Mouse (Mus musculus) neural tube, embryonic 14.5 days (tissue): ENCODE results near the gene Bbs7. TPM values are rescaled to one million over a fixed set of nuclear protein-coding genes. Genes with fewer than 3 reads are reported as not detected.

Experiments used
- ATAC-seq: fragments of 200-750 bp; cut with Nextera tagmentation; 2 replicates; pipeline ENCODE4 v1.8.0; 2017; ENCODE audit warnings: low read depth, mild to moderate bottlenecking, moderate TSS enrichment, moderate library complexity
- H3K27ac ChIP-seq: fragments of 300-500 bp; sonication (generic); 2 replicates; pipeline ENCODE4 v1.5.1; 2014; ENCODE audit warnings: low read depth, mild to moderate bottlenecking, control low read depth, low read length, moderate library complexity, mixed read lengths
- H3K27me3 ChIP-seq: fragments of 300-500 bp; sonication (generic); 2 replicates; pipeline ENCODE4 v1.6.1; 2014; ENCODE audit warnings: low read length; ENCODE audit not compliant: control insufficient read depth, insufficient read depth
- H3K36me3 ChIP-seq: fragments of 300-500 bp; sonication (generic); 2 replicates; pipeline ENCODE4 v1.6.1; 2014; ENCODE audit warnings: low read length, mixed read lengths; ENCODE audit not compliant: control insufficient read depth, insufficient read depth
- H3K4me1 ChIP-seq: fragments of 300-500 bp; sonication (generic); 2 replicates; pipeline ENCODE4 v1.6.1; 2014; ENCODE audit warnings: low read length; ENCODE audit not compliant: control insufficient read depth, insufficient read depth
- H3K4me2 ChIP-seq: fragments of 300-500 bp; sonication (generic); 2 replicates; pipeline ENCODE4 v1.6.1; 2014; ENCODE audit warnings: mild to moderate bottlenecking, low read depth, low read length, control low read depth
- H3K4me3 ChIP-seq: fragments of 300-500 bp; sonication (generic); 2 replicates; pipeline ENCODE4 v1.5.1; 2014; ENCODE audit warnings: low read depth, low read length, control low read depth, mixed read lengths
- H3K9ac ChIP-seq: fragments of 300-500 bp; sonication (generic); replicated peaks from 2 replicates; pipeline ENCODE4 v1.6.1; 2014; ENCODE audit warnings: low read depth, mild to moderate bottlenecking, control low read depth, low read length, mixed read lengths
- H3K9me3 ChIP-seq: fragments of 300-500 bp; sonication (generic); 2 replicates; pipeline ENCODE4 v1.6.1; 2016; ENCODE audit warnings: low read length; ENCODE audit not compliant: control insufficient read depth
- WGBS: fragments of 180-500 bp; shearing (Covaris S2); extraction: QIAGEN DNeasy Blood & Tissue Kit; methylation state at CpG from one replicate; pipeline ENCODE4 v1.1.7; 2014; 5-methylcytosine and 5-hydroxymethylcytosine counted together
- polyA plus RNA-seq: library from polyadenylated mRNA; unstranded; fragments of >200 nt; fragmentation: Nextera tagmentation; extraction: Ambion mirVana; gene quantifications from 2 replicates; pipeline ENCODE4 v1.2.1, GENCODE M21; 2014

Bbs7 gene
- polyA plus RNA-seq, 1 experiment from 2014 or later = 22.1 TPM

GRCm38 (mm10) chr3:36559606-36560005 lies 53.7 kb downstream of the Bbs7 start:
- WGBS = 91% methylated on average over 4 of the region's 4 CpGs
- no peaks in the 10 kb centered on the region for H3K9me3 ChIP-seq
- no peak overlapping the region for H3K27ac ChIP-seq
- H3K4me2 ChIP-seq = no peak overlapping the region
- H3K4me3 ChIP-seq = no peak overlapping the region
- no peaks in the 10 kb centered on the region for H3K27me3 ChIP-seq
- H3K36me3 ChIP-seq = peaks cover 64% of the 10 kb centered on the region
- no peak for ATAC-seq
- no peaks in the 10 kb centered on the region for H3K4me1 ChIP-seq
- H3K9ac ChIP-seq = no peak overlapping the region

GRCm38 (mm10) chr3:36557601-36558000 lies 55.7 kb downstream of the Bbs7 start:
- Histone ChIP-seq H3K36me3 (peaks cover 49% of the 10 kb centered on the region), H3K9me3 (no peaks in the 10 kb centered on the region), H3K4me3 (no peak overlapping the region), H3K9ac (no peak overlapping the region), H3K27ac (no peak overlapping the region), H3K4me1 (peaks cover 6% of the 10 kb centered on the region; the same call in 1 of the 2 replicates), H3K4me2 (no peak overlapping the region), H3K27me3 (no peaks in the 10 kb centered on the region)
- 100% methylated on average over 1 of the region's 1 CpGs for WGBS
- ATAC-seq = no peak

GRCm38 (mm10) chr3:36552406-36553047 lies 60.8 kb downstream of the Bbs7 start, which contains the start of gene Exosc9:
Exosc9 (plus strand) TSS chr3:36552606.
- 0% methylated on average over 39 of the region's 39 CpGs for WGBS
- H3K36me3 ChIP-seq = peaks cover 21% of the 10 kb centered on the region
- no peaks in the 10 kb centered on the region for H3K9me3 ChIP-seq
- peak within 1 kb of the TSS; percentile 68 for H3K9ac ChIP-seq
- peak within 1 kb of the TSS; percentile 87 for H3K4me2 ChIP-seq
- H3K27me3 ChIP-seq = no peaks in the 10 kb centered on the region
- ATAC-seq = peak; percentile 97
- H3K27ac ChIP-seq = peak within 1 kb of the TSS; percentile 81
- peaks cover 12% of the 10 kb centered on the region; the same call in 1 of the 2 replicates for H3K4me1 ChIP-seq
- H3K4me3 ChIP-seq = peak within 1 kb of the TSS; percentile 75

GRCm38 (mm10) chr3:36551851-36552384 lies 61.4 kb downstream of the Bbs7 start:
- Histone ChIP-seq H3K9ac (peak overlapping the region; percentile 68), H3K4me2 (peak overlapping the region; percentile 87), H3K9me3 (no peaks in the 10 kb centered on the region), H3K27ac (peak overlapping the region; percentile 81), H3K27me3 (no peaks in the 10 kb centered on the region), H3K36me3 (peaks cover 15% of the 10 kb centered on the region), H3K4me1 (peaks cover 12% of the 10 kb centered on the region; the same call in 1 of the 2 replicates), H3K4me3 (peak overlapping the region; percentile 75)
- ATAC-seq = peak; percentile 80
- WGBS = 16% methylated on average over 12 of the region's 12 CpGs

- Histone ChIP-seq H3K27me3 (no peaks in the 10 kb centered on the region), H3K9ac (peak overlapping the region; percentile 68; the same call in 1 of the 2 replicates), H3K4me1 (peaks cover 12% of the 10 kb centered on the region; the same call in 1 of the 2 replicates), H3K4me3 (peak overlapping the region; percentile 75), H3K27ac (peak overlapping the region; percentile 81), H3K36me3 (peaks cover 11% of the 10 kb centered on the region), H3K9me3 (no peaks in the 10 kb centered on the region), H3K4me2 (peak overlapping the region; percentile 87)
- peak; percentile 15; the same call in 1 of the 2 replicates for ATAC-seq
- 11% methylated on average over 9 of the region's 9 CpGs for WGBS
Observed at GRCm38 (mm10) chr3:36551343-36551742, 61.9 kb downstream of the Bbs7 start.

- Histone ChIP-seq H3K9ac (no peak overlapping the region), H3K4me1 (no peaks in the 10 kb centered on the region), H3K36me3 (no peaks in the 10 kb centered on the region), H3K9me3 (no peaks in the 10 kb centered on the region), H3K27ac (no peak overlapping the region), H3K27me3 (no peaks in the 10 kb centered on the region), H3K4me3 (no peak overlapping the region), H3K4me2 (no peak overlapping the region)
- 79% methylated on average over 3 of the region's 3 CpGs for WGBS
- no peak for ATAC-seq
Observed at GRCm38 (mm10) chr3:36544961-36545360, 68.3 kb downstream of the Bbs7 start.

GRCm38 (mm10) chr3:36541399-36541798 lies 71.9 kb downstream of the Bbs7 start:
- H3K9ac ChIP-seq = no peak overlapping the region
- no peak overlapping the region for H3K4me3 ChIP-seq
- ATAC-seq = no peak
- no peaks in the 10 kb centered on the region for H3K9me3 ChIP-seq
- no peak overlapping the region for H3K4me2 ChIP-seq
- WGBS = 95% methylated on average over 2 of the region's 2 CpGs
- H3K4me1 ChIP-seq = no peaks in the 10 kb centered on the region
- no peaks in the 10 kb centered on the region for H3K36me3 ChIP-seq
- H3K27me3 ChIP-seq = no peaks in the 10 kb centered on the region
- no peak overlapping the region for H3K27ac ChIP-seq

GRCm38 (mm10) chr3:36540756-36541155 lies 72.5 kb downstream of the Bbs7 start:
- no peak overlapping the region for H3K27ac ChIP-seq
- H3K4me2 ChIP-seq = no peak overlapping the region
- WGBS = 76% methylated on average over 2 of the region's 2 CpGs
- no peaks in the 10 kb centered on the region for H3K27me3 ChIP-seq
- ATAC-seq = no peak
- no peak overlapping the region for H3K4me3 ChIP-seq
- no peak overlapping the region for H3K9ac ChIP-seq
- H3K36me3 ChIP-seq = no peaks in the 10 kb centered on the region
- no peaks in the 10 kb centered on the region for H3K9me3 ChIP-seq
- no peaks in the 10 kb centered on the region for H3K4me1 ChIP-seq

- no peak overlapping the region for H3K9ac ChIP-seq
- 92% methylated on average over 4 of the region's 4 CpGs for WGBS
- ATAC-seq = no peak
- no peaks in the 10 kb centered on the region for H3K36me3 ChIP-seq
- H3K4me3 ChIP-seq = no peak overlapping the region
- no peaks in the 10 kb centered on the region for H3K27me3 ChIP-seq
- no peak overlapping the region for H3K4me2 ChIP-seq
- H3K27ac ChIP-seq = no peak overlapping the region
- no peaks in the 10 kb centered on the region for H3K9me3 ChIP-seq
- H3K4me1 ChIP-seq = no peaks in the 10 kb centered on the region
Observed at GRCm38 (mm10) chr3:36537701-36538470, 75.4 kb downstream of the Bbs7 start.
